Mouse (Mus musculus) neural tube, embryonic 15.5 days (tissue): ENCODE measurements around the gene Phf21a. TPM values are rescaled to one million over a fixed set of nuclear protein-coding genes. Genes with fewer than 3 reads are reported as not detected.

ENCODE experiments used
- ATAC-seq: fragments of 200-750 bp; cut with Nextera tagmentation; 2 replicates; pipeline ENCODE4 v1.8.0; 2017; ENCODE audit warnings: mild to moderate bottlenecking, moderate TSS enrichment, moderate library complexity; ENCODE audit not compliant: low FRiP score
- H3K27ac ChIP-seq: fragments of 300-500 bp; sonication (generic); replicated peaks from 2 replicates; pipeline ENCODE4 v1.5.1; 2015; ENCODE audit warnings: mild to moderate bottlenecking, inconsistent platforms
- H3K27me3 ChIP-seq: fragments of 300-500 bp; sonication (generic); replicated peaks from 2 replicates; pipeline ENCODE4 v1.6.1; 2015; ENCODE audit warnings: inconsistent platforms
- H3K36me3 ChIP-seq: fragments of 300-500 bp; sonication (generic); 2 replicates; pipeline ENCODE4 v1.6.1; 2015; ENCODE audit warnings: inconsistent platforms
- H3K4me1 ChIP-seq: fragments of 300-500 bp; sonication (generic); 2 replicates; pipeline ENCODE4 v1.6.1; 2015; ENCODE audit warnings: inconsistent platforms
- H3K4me2 ChIP-seq: fragments of 300-500 bp; sonication (generic); 2 replicates; pipeline ENCODE4 v1.6.1; 2015; ENCODE audit warnings: inconsistent platforms, mild to moderate bottlenecking, moderate library complexity
- H3K4me3 ChIP-seq: fragments of 300-500 bp; sonication (generic); replicated peaks from 2 replicates; pipeline ENCODE4 v1.5.1; 2015; ENCODE audit warnings: mild to moderate bottlenecking, inconsistent platforms
- H3K9ac ChIP-seq: fragments of 300-500 bp; sonication (generic); replicated peaks from 2 replicates; pipeline ENCODE4 v1.6.1; 2015; ENCODE audit warnings: mild to moderate bottlenecking, inconsistent platforms
- H3K9me3 ChIP-seq: fragments of 300-500 bp; sonication (generic); replicated peaks from 2 replicates; pipeline ENCODE4 v1.6.1; 2016; ENCODE audit warnings: inconsistent platforms
- WGBS: fragments of 180-500 bp; shearing (Covaris S2); methylation state at CpG from one replicate; pipeline ENCODE4 v1.1.7; 2015; ENCODE audit warnings: mixed read lengths; 5-methylcytosine and 5-hydroxymethylcytosine counted together
- polyA plus RNA-seq: library from polyadenylated mRNA; unstranded; fragments of >200 nt; fragmentation: Nextera tagmentation; extraction: Ambion mirVana; gene quantifications from 2 replicates; pipeline ENCODE4 v1.2.1, GENCODE M21; 2015

Phf21a gene
- polyA plus RNA-seq, 1 experiment from 2014 or later: 27.8 TPM

DNA sequence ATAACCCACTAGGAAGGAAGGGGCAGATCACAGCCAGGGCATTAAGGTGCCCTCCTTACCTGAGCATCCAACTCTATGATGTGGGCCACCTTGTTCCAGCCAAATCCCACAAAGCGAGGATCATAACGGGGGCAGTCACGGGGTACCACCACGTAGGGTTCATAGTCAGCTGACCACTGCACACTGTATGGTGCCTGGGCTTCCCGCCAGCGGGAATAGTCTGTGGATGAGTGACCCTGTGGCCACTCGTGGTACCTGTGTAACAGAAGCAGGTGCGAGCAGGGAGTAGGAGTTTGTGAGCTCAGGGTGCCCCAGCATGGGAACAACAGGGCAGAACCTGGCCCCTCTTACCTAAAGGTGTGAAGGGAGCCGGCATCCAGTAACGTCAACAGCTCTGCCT is 272.7 kb downstream of the Phf21a start:
- peaks cover 9% of the 10 kb centered on the region for H3K36me3 ChIP-seq
- H3K4me2 ChIP-seq: no peak overlapping the region
- no peak overlapping the region for H3K27ac ChIP-seq
- H3K9me3 ChIP-seq: no peaks in the 10 kb centered on the region
- no peak overlapping the region for H3K4me3 ChIP-seq
- peaks cover 21% of the 10 kb centered on the region for H3K27me3 ChIP-seq
- 93% methylated on average over 10 of the region's 10 CpGs for WGBS
- no peak for ATAC-seq
- peaks cover 5% of the 10 kb centered on the region for H3K4me1 ChIP-seq
- no peak overlapping the region for H3K9ac ChIP-seq

DNA sequence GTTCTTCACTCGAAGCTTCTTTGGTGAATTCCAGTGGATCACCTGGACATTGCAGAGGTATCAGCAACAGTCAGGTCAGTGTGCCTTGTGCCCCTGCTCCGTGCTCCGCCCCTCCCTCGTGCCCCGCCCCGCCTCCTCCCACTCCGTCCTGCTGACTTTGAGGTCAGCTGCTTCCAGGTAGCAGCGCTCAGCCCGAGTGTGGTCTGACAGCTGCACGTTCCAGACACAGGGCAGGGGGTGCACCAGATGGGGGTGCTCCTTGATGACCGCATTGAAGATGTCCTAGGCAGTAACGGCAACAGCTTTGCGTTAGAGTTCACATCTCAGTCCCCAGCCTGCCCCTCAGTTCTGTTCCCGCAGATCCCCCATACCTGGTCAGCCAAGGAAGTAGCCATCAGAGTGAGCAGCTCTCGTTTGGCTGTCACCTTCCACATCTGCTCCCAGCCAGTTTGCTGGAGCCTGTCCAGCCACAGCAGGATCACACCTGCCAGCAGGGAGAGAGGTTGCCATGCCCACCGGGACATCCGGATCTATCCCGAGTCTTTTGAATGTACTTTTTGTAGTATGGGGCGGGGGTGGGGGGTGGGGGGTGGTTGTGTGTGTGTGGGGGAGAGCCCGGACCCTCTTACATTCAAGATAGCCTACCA is 274.6 kb downstream of the Phf21a start:
- Histone ChIP-seq H3K9ac (no peak overlapping the region), H3K4me3 (no peak overlapping the region), H3K4me1 (peaks cover 25% of the 10 kb centered on the region), H3K4me2 (no peak overlapping the region), H3K27me3 (peaks cover 35% of the 10 kb centered on the region), H3K27ac (no peak overlapping the region), H3K36me3 (peaks cover 6% of the 10 kb centered on the region), H3K9me3 (no peaks in the 10 kb centered on the region)
- 40% methylated on average over 20 of the region's 20 CpGs for WGBS
- no peak for ATAC-seq

DNA sequence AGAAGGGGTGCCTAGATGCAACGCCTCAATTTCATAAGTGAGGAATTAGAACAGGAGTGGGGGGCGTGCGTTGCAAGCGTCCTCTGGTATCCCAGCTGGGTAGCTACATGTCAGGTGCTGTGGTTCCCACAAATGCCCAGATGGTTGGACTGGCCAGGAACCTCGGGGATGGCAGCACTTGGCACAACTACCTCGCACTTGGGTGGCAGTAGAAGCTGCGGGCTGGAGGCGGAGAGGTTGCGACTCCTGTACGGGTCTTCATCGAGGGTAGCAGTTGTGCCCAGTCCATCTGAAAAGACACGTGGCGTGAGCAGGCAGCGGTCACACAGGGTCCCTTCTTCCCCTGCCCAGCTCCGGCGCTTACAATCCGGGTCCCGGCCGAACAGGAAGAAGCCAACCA is 277.5 kb downstream of the Phf21a start:
- Histone ChIP-seq H3K36me3 (no peaks in the 10 kb centered on the region), H3K27me3 (peaks cover 35% of the 10 kb centered on the region), H3K4me1 (peaks cover 48% of the 10 kb centered on the region), H3K9me3 (no peaks in the 10 kb centered on the region), H3K27ac (no peak overlapping the region), H3K4me2 (peak overlapping the region; percentile 58), H3K9ac (peak overlapping the region; percentile 22; the same call in 1 of the 2 replicates), H3K4me3 (peak overlapping the region; percentile 32)
- no peak for ATAC-seq
- WGBS: 17% methylated on average over 19 of the region's 19 CpGs

DNA sequence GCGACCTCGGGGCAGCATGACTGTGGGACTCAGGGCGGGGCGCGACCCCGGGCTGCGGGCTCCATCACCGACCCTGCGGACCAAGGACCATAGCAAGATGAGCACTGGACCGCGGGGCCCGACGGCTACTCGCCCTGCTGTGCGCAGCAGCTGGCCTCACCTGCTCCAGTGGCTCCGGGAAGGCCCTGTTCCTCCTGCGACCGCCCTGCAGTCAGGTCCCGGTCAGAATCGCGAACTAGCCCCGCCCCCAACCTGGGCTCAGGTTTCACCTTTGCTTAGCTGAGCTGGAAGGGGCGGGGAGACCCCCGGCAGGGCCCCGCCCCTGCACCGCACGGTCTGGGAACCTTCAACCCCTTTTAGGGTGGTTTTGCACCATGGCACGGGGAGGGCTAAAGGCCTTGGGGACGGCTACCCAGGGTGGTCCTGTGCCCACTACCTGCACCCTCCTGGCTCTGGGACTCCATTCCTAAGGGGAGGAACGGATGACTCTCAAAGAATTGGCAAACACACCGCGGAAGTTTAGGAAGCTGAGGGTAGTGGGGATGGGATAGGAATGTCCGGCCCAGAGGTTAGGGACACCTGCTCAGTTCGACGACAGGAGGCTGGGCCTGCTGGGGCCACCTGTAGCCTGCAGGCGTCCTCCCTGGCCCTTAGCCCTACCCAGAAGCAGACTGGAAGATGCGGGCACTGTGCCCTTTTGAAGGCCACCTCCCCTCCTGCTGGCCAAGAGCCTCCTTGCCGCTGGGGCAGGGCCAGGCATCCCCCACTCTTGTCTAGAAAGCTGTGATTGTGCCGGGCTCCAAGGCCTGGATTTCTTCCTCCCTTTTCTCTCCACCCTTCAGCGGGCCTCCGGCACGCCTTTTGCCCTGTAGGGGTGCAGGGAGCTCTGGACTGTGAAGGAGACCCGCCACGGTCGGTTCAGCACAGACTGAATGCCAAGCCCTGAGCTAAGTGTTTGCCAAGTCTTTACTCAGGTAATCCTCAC is 278.2 kb downstream of the Phf21a start:
- peak overlapping the region; percentile 22; the same call in 1 of the 2 replicates for H3K9ac ChIP-seq
- H3K4me1 ChIP-seq: peaks cover 55% of the 10 kb centered on the region

DNA sequence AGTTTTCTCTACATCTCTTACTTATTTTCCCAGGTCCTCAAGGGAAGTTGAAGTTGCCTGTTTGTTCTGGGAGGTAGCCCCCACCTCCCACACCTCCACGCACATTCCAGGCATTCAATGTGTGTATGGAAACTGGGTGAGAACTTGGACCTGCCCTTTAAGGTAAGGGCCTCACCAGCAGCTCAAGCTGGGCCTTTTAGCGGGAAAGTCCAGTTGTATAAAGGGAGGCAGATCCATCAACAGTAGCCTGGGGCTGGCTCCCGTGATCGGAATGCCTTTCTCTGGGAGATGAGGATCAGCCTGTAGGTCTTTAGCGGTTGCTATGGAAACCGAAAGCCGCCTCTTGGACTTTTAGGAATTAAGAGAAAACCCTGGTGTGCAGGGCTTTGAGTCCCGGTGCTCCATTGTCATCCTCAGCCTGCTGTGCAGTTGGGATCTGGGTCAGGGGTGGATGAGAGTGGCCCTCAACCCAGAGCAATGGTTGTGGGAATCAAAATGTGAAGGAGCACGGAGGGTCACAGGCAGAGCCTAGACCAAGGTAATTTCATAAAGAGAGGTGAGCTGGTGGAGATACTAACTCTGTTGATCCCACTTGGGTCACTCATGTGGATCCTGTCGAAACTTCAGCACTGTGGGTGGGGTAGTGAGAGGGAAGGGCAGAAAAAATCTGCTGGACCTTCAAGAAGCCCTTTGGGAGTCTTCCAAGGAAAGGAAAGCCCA is 279.2 kb downstream of the Phf21a start:
- 10% methylated on average over 10 of the region's 10 CpGs for WGBS
- Histone ChIP-seq H3K4me2 (no peak overlapping the region), H3K4me1 (peaks cover 62% of the 10 kb centered on the region), H3K4me3 (no peak overlapping the region), H3K36me3 (no peaks in the 10 kb centered on the region), H3K27ac (0 out of 2 replicates have a peak overlapping the region, but pooled peaks have one; percentile 9), H3K27me3 (peaks cover 35% of the 10 kb centered on the region), H3K9ac (no peak overlapping the region), H3K9me3 (no peaks in the 10 kb centered on the region)
- ATAC-seq: no peak

More for the DNA sequence above, 278.2 kb downstream of the Phf21a start:
- Histone ChIP-seq H3K4me3 (peak overlapping the region; percentile 32), H3K9me3 (no peaks in the 10 kb centered on the region), H3K27ac (no peak overlapping the region), H3K27me3 (peaks cover 35% of the 10 kb centered on the region), H3K4me2 (peak overlapping the region; percentile 58), H3K36me3 (no peaks in the 10 kb centered on the region)
- ATAC-seq: no peak
- 5% methylated on average over 45 of the region's 45 CpGs for WGBS

DNA sequence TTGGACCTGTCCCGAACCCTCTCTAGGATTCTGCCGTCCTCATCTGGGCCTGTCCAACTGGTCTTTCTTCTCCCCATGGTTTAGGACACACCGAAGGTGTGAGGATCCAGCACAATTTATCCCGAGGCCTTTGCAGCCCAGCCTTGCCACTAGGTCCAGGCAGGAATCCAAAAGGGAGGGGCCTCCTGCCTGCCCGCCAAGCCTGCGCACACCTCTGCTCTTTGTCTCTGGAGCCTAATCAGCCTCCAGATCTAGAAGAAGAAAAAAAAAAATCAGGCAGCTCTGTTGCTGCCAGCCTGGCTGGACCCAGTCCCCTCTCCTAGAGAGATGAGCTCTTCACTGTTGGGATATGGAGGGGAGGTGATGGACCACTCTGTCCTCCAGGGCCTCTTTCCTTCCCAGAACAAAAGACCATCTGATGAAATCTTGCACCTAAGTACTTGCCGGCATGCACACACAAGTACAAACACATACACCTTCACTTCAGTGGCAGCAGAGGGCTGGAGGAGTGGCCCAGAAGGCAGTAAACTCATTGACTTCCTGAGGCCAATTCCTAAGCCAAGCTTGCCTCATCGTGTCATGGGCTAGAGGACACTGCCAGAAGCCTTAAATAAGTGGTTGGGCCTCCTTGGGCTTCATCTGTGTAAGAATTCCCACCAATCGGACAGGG is 280.0 kb downstream of the Phf21a start:
- WGBS: 38% methylated on average over 9 of the region's 9 CpGs
- Histone ChIP-seq H3K36me3 (peaks cover 1% of the 10 kb centered on the region), H3K9ac (no peak overlapping the region), H3K4me3 (no peak overlapping the region), H3K4me2 (no peak overlapping the region), H3K4me1 (peaks cover 62% of the 10 kb centered on the region), H3K27ac (0 out of 2 replicates have a peak overlapping the region, but pooled peaks have one; percentile 9), H3K9me3 (no peaks in the 10 kb centered on the region), H3K27me3 (peaks cover 35% of the 10 kb centered on the region)
- ATAC-seq: no peak

DNA sequence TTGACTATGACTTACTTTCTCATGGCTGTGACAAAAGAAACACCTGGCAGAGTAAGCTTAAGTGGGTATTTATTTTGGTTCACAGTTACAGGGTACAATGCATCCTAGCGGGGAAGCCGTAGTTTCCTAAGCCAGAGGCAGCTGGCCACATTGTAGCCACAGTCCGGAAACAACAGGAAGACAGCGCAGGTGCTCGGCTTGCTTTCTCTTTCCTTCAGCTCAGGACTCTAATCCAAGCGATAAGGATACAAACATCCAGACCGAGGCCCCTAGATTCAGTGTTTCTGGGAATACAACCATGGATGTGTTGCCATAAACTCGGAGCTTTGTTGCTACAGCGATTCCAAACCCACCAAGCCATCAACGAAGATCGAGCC is 280.5 kb downstream of the Phf21a start:
- Histone ChIP-seq H3K27ac (no peak overlapping the region), H3K4me1 (peaks cover 62% of the 10 kb centered on the region), H3K9ac (no peak overlapping the region), H3K4me3 (no peak overlapping the region), H3K36me3 (peaks cover 7% of the 10 kb centered on the region), H3K27me3 (peaks cover 35% of the 10 kb centered on the region), H3K9me3 (no peaks in the 10 kb centered on the region), H3K4me2 (0 out of 2 replicates have a peak overlapping the region, but pooled peaks have one; percentile 92)
- no peak for ATAC-seq
- WGBS: 64% methylated on average over 11 of the region's 11 CpGs

DNA sequence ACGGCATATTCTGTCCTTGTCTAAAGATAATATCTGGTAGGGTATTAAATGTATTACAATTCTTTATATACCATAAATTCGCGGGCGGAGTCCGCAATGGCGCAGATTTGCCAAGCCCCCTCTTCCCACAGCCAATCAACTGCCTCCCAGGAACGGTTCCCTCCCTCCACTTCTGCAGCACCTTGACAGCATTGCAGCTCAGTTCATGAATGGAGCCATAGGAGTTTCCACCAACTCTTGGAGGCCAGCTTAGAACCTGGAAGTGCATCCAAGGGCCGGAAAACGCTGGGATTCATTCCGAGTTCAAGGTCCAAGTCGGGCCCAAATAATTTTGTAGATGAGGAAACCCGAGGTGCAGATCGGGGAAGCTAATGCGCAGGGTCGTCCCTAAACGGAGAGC is 281.6 kb downstream of the Phf21a start, which contains the start of the genes Pex16 and Large2:
TSS of gene Pex16 (plus strand) at position 163 of the 400 bp plus-strand sequence.
TSS of gene Large2 (minus strand) at position 356 of the 400 bp plus-strand sequence.
- Histone ChIP-seq H3K9ac (peak within 1 kb of the TSS; percentile 85), H3K27me3 (peaks cover 25% of the 10 kb centered on the region), H3K9me3 (no peaks in the 10 kb centered on the region), H3K36me3 (peaks cover 17% of the 10 kb centered on the region), H3K4me2 (peak within 1 kb of the TSS; percentile 92), H3K27ac (peak within 1 kb of the TSS; percentile 86), H3K4me3 (peak within 1 kb of the TSS; percentile 81), H3K4me1 (peaks cover 62% of the 10 kb centered on the region)
- 5% methylated on average over 16 of the region's 16 CpGs for WGBS
- peak; percentile 69 for ATAC-seq

DNA sequence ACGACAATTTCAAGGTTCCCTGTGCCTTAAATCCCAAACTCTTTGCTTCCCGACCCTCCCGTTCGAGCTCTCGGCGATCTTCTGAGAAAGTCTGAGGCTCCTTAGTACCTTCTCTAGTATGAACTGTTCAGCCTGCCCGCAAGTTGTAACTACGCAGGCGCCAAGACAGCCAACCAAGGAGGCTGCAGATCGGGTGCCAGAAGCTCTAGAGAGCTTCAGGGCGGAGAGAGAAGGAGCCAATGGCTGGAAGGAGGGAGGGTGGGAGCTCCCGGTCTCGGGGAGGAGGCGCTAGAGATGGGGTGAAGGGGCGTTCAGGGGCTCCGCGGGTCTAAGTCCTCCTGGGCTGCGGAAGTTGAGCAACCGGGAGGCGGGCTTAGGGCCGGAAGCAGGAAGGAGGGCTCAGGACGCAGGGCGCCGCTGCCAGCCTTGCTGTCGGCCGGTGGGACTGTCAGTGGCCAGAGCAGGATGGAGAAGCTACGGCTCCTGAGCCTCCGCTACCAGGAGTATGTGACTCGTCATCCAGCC is 282.2 kb downstream of the Phf21a start:
- under 1% methylated on average over 29 of the region's 29 CpGs for whole genome bisulfite sequencing
- no peaks in the 10 kb centered on the region for H3K9me3 ChIP-seq
- H3K4me2 ChIP-seq: peak overlapping the region; percentile 92
- peak overlapping the region; percentile 81 for H3K4me3 ChIP-seq
- H3K27me3 ChIP-seq: peaks cover 19% of the 10 kb centered on the region
- peak overlapping the region; percentile 86 for H3K27ac ChIP-seq
- peaks cover 24% of the 10 kb centered on the region for H3K36me3 ChIP-seq
- H3K9ac ChIP-seq: peak overlapping the region; percentile 85
- ATAC-seq: peak; percentile 93
- peaks cover 61% of the 10 kb centered on the region for H3K4me1 ChIP-seq

DNA sequence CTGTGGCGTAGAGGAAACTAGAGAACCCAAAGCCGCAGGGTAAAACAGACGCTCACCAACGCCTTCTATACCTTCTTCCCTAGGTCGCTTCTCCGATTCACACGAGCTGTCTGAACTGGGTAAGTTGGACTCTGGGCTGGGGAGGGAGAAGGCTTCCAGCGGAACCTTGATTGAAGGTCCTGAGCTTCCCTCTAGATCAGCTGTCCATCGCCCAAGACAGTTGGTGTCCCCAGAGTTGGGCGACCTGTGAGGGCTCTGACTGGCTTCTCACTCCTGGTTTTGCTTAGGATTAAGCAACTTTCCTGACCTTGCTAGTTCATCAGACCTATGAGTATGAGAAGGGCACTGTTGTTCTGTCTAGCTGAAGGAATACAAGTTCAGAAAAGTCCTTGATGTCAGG is 282.9 kb downstream of the Phf21a start:
- no peak for ATAC-seq

More for the DNA sequence above, 282.9 kb downstream of the Phf21a start:
- Histone ChIP-seq H3K4me3 (peak overlapping the region; percentile 81), H3K4me2 (peak overlapping the region; percentile 92), H3K9ac (peak overlapping the region; percentile 85), H3K4me1 (peaks cover 57% of the 10 kb centered on the region), H3K36me3 (peaks cover 30% of the 10 kb centered on the region), H3K9me3 (no peaks in the 10 kb centered on the region), H3K27ac (peak overlapping the region; percentile 86), H3K27me3 (peaks cover 12% of the 10 kb centered on the region)
- 12% methylated on average over 10 of the region's 10 CpGs for WGBS
